Mouse (Mus musculus) 416B (cell line): ENCODE data around the gene Rcl1.

Source experiments
- DNase-seq: peaks from one replicate; pipeline ENCODE4 v3.0.0; 2011; ENCODE audit warnings: low read depth

Gene Rcl1

DNA sequence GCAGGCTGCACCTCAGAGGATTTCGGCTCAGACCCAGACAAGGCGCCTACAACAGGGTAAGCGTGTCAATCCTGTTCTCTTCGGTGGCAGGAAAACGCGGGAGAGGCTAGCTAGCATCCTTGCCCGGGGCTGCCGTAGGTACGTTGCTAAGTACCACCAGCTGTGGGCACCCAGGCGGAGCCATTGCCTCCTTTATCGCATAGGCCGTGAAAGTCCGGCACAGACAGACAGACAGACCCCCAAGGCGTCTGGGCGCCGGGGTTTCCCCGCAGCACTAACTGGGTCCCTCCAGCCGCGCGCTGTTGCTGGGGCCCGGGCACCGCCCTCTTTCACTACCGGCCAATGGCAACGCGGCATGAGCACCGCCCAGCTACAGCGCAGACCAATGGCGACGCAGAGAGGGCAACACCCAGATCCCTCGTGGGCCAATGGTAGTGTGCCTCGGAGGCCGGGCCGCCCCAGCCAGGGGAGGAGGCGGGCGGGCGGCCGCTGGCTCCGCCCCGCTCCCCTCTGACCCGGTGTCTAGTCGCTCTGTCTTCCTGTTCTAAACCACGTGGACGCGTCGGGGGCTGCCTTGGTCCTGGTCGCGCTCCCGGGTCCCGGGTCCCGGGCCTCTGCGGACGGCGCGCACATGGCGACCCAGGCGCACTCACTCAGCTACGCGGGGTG is at the start of gene Rcl1:
Rcl1 (plus strand) TSS at position 502 of the 669 bp plus-strand sequence.
- DNase-seq: peak; percentile 95

DNA sequence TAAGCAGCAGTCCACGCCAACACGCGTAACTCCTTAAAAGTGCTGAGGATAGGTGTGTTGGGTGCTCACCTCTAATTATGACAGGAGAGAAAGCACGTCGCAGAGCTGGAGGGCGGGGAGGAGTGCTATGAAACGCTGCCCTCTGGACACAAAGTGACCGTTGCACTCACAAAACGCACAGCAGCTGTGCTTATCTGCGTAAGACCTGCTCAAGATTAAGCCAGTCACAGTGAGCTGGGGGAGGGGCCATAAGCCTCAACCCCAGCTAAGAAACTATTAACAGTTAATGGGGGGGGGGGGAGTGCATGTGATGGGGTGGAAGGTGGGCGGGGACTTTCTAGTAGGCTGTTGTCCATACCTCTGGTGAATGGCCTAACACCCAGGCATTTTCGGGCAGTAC is 48.4 kb upstream of the Rcl1 start:
- DNase-seq: no peak

- no peak for DNase-seq
Measured at GRCm38 (mm10) chr19:29054594-29054993, 46.6 kb upstream of the Rcl1 start.

GRCm38 (mm10) chr19:29055469-29055868 is 45.7 kb upstream of the Rcl1 start:
- DNase-seq: no peak

DNA sequence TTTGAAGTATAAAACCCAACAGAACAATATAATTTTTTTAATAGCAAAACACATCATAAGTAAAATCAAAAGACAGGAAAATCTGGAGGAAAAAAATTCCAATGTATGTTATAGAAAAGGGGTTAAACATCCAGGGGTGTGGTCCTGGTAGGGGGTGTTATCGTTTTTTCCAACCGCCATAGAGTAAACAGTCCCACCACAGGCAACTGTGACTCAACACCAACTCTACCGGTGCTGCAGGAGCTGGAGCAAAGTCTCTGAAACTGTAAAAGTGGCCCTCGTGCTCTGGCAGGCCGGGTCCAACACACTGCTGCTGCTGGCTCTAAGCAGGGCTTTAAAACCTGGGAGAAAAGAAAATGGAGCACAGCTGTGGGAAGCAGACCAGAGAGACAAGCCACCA is 42.4 kb upstream of the Rcl1 start:
- DNase-seq: peak; percentile 68

- peak; percentile 62 for DNase-seq
Measured at GRCm38 (mm10) chr19:29059688-29060087, 41.5 kb upstream of the Rcl1 start.

- no peak for DNase-seq
Measured at GRCm38 (mm10) chr19:29060299-29060698, 40.9 kb upstream of the Rcl1 start.

DNA sequence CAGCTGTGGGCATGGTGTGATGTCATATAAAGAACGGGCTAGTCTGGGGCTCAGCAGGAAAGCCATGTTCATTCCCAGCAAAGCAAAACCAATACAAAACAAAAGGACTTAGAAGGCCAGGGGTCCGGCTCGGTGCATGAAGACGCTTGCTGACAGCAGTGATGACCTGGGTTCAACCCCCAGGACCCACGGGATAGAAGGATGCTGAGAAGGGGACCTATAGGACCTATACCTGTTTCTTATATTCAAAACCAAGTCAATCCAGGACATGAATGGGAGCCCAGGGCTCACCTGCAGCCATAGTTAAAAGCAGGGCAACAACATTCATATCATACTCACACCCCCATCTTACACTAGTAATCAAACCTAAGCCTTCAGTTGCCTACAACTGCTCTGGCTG is 38.2 kb upstream of the Rcl1 start:
- no peak for DNase-seq

DNA sequence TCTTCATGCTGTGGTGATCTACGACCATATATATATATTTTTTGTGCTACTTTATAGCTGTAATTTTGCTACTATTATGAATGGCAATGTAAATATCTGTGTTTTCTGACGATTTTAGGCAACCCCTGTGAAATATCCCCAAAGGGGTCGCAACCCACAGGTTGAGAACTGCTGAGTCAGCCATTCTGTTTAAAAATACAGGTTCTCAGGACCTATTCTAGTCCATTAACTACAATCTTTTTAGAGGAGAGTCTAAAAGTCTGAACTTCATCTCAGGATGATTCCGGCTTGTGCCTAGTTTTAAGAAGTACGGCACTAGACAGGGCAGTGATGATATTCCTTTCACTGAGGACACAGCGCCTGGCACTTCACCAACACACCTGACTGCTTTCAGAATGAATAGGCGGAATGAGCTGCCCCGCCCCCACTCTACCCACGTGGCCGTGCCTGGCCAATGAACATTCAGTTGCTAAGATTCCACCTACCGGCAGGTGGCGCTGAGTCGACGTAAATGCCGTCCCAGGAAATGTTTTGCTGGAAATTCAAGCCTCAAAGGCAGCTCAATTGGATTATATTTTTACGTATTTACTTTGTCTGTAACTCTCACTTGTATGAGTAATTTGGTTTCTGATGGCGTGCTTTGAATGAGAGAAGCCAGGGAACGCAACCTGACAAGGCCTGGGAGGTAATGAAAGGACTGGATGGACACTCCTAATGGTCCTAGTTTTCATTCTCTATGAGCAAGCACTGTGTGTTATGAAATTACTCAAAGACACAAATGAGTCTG is 37.4 kb upstream of the Rcl1 start:
- DNase-seq: peak; percentile 95

- peak; percentile 89 for DNase-seq
Measured at GRCm38 (mm10) chr19:29064451-29065102, 36.6 kb upstream of the Rcl1 start.

GRCm38 (mm10) chr19:29066981-29067471 is 34.1 kb upstream of the Rcl1 start:
- peak; percentile 90 for DNase-seq

DNA sequence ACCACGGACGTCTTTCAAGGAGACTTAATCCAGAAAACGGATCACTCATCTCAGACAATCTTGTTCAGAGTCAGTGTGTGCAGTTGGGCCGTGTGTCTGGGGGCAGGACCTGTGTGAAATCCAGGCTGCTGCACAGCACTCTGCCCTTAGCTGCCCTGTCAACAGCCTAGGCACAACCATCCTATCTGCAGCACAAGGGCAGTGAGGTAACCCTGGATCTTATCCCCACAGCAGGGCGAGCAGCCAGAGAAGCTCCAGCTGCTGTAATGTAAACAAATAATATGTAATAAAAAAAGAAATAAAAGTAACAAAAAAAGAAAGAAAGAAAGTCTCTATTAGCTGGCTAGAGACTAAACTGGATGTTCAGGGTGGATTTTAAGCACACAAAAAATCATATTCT is 32.0 kb upstream of the Rcl1 start:
- DNase-seq: no peak

- DNase-seq: no peak
Measured at GRCm38 (mm10) chr19:29074802-29075201, 26.4 kb upstream of the Rcl1 start.

GRCm38 (mm10) chr19:29088628-29089027 is 12.5 kb upstream of the Rcl1 start:
- DNase-seq: no peak

DNA sequence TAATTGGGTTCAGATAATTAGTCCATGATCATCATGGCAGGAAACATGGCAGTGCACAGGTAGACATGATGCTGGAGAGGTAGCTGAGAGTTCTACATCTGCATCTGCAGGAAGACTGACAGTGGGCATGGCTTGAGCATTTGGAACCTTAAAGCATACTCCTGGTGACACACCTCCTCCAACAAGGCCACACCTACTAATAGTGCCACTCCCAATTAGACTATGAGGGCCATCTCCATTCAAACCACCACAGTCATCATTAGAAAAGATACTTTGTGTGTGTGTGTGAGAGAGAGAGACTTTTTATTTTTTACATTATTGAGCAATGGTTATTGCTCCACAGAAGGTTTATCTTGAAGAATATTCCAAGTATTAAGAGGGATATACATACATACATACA is 9.0 kb upstream of the Rcl1 start:
- no peak for DNase-seq

- DNase-seq: no peak
Measured at GRCm38 (mm10) chr19:29099106-29099505, 2.1 kb upstream of the Rcl1 start.

DNA sequence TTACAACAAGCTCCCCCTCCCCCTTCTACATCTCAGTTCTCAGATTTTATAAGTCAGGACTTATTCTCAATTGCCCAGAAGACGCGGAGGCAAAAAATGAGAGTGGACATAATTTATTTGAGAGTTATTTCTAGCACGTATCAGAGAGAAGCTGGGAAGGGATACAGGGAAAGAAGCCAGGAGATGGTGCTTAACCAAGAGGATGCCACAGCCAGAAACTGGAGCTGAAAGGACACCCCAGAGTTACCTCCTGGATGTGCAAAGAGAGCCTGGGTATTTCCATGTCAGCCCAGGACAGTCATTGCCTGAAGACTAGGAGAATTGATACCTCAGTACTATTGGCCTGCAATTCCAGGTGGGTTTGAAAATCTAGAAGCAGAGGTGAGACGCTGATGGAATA is 1.6 kb upstream of the Rcl1 start:
- no peak for DNase-seq

DNA sequence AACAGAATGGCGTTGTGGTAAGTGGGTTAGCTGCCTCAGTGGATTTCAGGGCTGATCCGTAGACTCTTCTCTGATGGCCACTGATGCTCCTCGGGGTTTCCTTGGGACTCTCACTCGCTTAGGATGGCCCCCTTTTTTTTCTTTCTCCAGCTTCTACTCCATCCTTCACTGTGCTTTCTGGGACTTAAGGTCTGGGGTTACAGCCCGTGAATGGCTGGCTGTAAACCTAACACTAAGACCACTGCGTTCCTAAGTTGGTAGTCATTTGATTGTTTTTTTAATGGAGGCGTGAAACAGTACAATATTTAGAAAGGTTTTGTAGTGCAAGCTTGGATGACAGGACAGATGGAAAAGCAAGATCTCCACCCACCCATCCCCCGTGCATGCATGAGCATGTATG is 914 bp upstream of the Rcl1 start:
- DNase-seq: no peak

- DNase-seq: peak; percentile 39
Measured at GRCm38 (mm10) chr19:29101591-29101990, 416 bp downstream of the Rcl1 start.

DNA sequence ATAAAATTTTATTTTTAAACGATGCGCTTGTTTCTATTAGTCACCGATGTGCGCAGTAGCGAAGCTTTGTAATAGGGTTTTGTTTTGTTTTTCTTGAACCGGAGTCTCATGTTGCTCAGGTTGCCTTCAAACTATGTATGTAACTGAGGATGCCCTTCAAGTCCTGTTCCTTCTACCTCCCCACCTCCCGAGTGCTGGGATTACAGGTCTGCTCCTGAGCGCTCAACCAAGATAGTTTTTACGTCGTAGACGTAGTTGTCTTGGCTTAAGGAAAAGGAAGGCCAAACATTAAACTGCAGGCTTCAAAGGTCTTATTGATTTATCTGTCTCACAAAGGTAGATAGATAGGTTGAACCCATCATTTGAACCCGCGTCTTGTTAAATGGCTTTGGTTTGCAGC is 923 bp downstream of the Rcl1 start:
- no peak for DNase-seq

DNA sequence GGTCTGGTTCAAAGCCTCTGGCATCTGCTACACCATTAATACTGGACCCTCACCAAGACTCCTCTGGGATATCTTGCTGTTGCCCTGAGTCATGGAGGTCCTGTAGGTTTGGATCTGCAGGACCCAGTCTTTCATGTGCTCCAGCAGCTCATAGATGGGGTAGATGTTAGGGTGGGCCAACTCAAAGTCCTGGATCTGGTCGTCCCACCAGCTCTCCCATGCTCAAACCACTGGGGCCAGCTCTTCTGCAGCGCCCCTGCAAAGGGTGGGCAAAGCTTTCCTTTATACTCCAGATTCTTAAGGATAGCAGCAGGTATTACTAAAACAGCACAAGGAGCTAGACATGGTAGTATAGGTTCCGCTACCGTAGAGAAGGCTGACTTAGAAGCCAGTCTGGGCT is 4.6 kb downstream of the Rcl1 start:
- no peak for DNase-seq

- DNase-seq: no peak
Measured at GRCm38 (mm10) chr19:29106261-29106660, 5.1 kb downstream of the Rcl1 start.

- DNase-seq: peak; percentile 28
Measured at GRCm38 (mm10) chr19:29112662-29113061, 11.5 kb downstream of the Rcl1 start.
